Mouse (Mus musculus) small intestine, adult 10 weeks (tissue): Measurements from ENCODE around the gene Mtcp1. TPM values are rescaled to one million over a fixed set of nuclear protein-coding genes. Genes with fewer than 3 reads are reported as not detected.

Source experiments
- polyA plus RNA-seq: library from polyadenylated mRNA; stranded (reverse); fragments of 350-450 nt; fragmentation: Illumina TruSeq; extraction: RNeasy Lipid Tissue Mini Kit (QIAGEN cat#74804); gene quantifications from one replicate; pipeline ENCODE4 v1.2.3, GENCODE M21; 2014; ENCODE audit warnings: low replicate concordance

Mtcp1 gene
- polyA plus RNA-seq = 29.9 TPM

GRCm38 (mm10) chrX:75415936-75416785, at the start of gene Mtcp1, which contains the start of the genes Cmc4 and Brcc3:
Gene Mtcp1 (minus strand): TSS chrX:75416588.
Gene Cmc4 (minus strand): TSS chrX:75416584.
Gene Brcc3 (plus strand): TSS chrX:75416628.

GRCm38 (mm10) chrX:75382195-75382771, 34.1 kb downstream of the Mtcp1 start, which contains the start of the genes Fundc2 and F8:
Gene Fundc2 (plus strand): TSS chrX:75382399.
Gene F8 (minus strand): TSS chrX:75382615.

Other genes with a start within 250 kb of the Mtcp1 start
- gene Fundc2, start 34.2 kb downstream of the Mtcp1 start, polyA plus RNA-seq = 41.5 TPM
- 0.85 TPM for gene F8, start 34.0 kb downstream of the Mtcp1 start, polyA plus RNA-seq
- gene Cmc4, start within 50 bp of the Mtcp1 start, polyA plus RNA-seq = 54.4 TPM
- gene Brcc3, start within 50 bp of the Mtcp1 start, polyA plus RNA-seq = 72.4 TPM
- 227 TPM for gene Vbp1, start 97.7 kb upstream of the Mtcp1 start, polyA plus RNA-seq
- gene Rab39b, start 161.6 kb upstream of the Mtcp1 start, polyA plus RNA-seq = 1.1 TPM